Mouse (Mus musculus) ES-Bruce4 (cell line): ENCODE data around the gene Ipo13. TPM values are rescaled to one million over a fixed set of nuclear protein-coding genes. Genes with fewer than 3 reads are reported as not detected.

ENCODE experiments used
- H3K27ac ChIP-seq: 2 replicates; pipeline ENCODE4 v1.5.1; 2012; ENCODE audit warnings: low read length, inconsistent platforms; ENCODE audit not compliant: insufficient read depth
- H3K27me3 ChIP-seq: 2 replicates; pipeline ENCODE4 v1.6.1; 2012; ENCODE audit warnings: mild to moderate bottlenecking, low read length, inconsistent platforms; ENCODE audit not compliant: control insufficient read depth, poor library complexity, insufficient read depth, severe bottlenecking
- H3K36me3 ChIP-seq: 2 replicates; pipeline ENCODE4 v1.6.1; 2012; ENCODE audit warnings: inconsistent platforms, mild to moderate bottlenecking, low read length, moderate library complexity; ENCODE audit not compliant: control insufficient read depth, poor library complexity, insufficient read depth, severe bottlenecking
- H3K4me1 ChIP-seq: one replicate; pipeline ENCODE4 v1.8.1; 2011; ENCODE audit warnings: low read length; ENCODE audit not compliant: control insufficient read depth, insufficient read depth
- H3K4me3 ChIP-seq: 2 replicates; pipeline ENCODE4 v1.5.1; 2011; ENCODE audit warnings: low read depth, mild to moderate bottlenecking, low read length
- H3K9ac ChIP-seq: 2 replicates; pipeline ENCODE4 v1.6.1; 2012; ENCODE audit warnings: low read depth, mild to moderate bottlenecking, inconsistent platforms; ENCODE audit not compliant: poor library complexity, severe bottlenecking
- H3K9me3 ChIP-seq: replicated peaks from 2 replicates; pipeline ENCODE4 v1.6.1; 2012; ENCODE audit warnings: mild to moderate bottlenecking, low read length, inconsistent platforms; ENCODE audit not compliant: control insufficient read depth, poor library complexity, insufficient read depth, severe bottlenecking
- CTCF ChIP-seq: IDR thresholded peaks from one replicate; pipeline ENCODE4 v1.8.1; 2011; ENCODE audit warnings: low read depth, low read length
- EP300 ChIP-seq: IDR thresholded peaks from 2 replicates; pipeline ENCODE4 v1.6.1; 2011; ENCODE audit warnings: low read depth, low read length; ENCODE audit not compliant: insufficient read depth
- POLR2A ChIP-seq: IDR thresholded peaks from one replicate; pipeline ENCODE4 v1.8.1; 2011; ENCODE audit warnings: low read length; ENCODE audit not compliant: insufficient read depth
- polyA plus RNA-seq: library from polyadenylated mRNA; stranded (reverse); fragments of >200 nt; gene quantifications from 2 replicates; pipeline ENCODE4 v1.2.4, GENCODE M21; 2011; ENCODE audit warnings: low read depth; ENCODE audit not compliant: missing spikeins, insufficient read depth, insufficient read length

The Ipo13 gene
- polyA plus RNA-seq, 1 experiment, result 24.7 TPM

- Histone ChIP-seq H3K9me3 (no peaks in the 10 kb centered on the region), H3K9ac (no peak overlapping the region), H3K27me3 (no peaks in the 10 kb centered on the region), H3K4me3 (no peak overlapping the region), H3K4me1 (peaks cover 2% of the 10 kb centered on the region), H3K27ac (no peak overlapping the region), H3K36me3 (peaks cover 17% of the 10 kb centered on the region)
- TF ChIP-seq POLR2A, result no peak
- TF ChIP-seq EP300, result no peak
- TF ChIP-seq CTCF, result no peak
Observed at GRCm38 (mm10) chr4:117890031-117890430, 24.8 kb downstream of the Ipo13 start.

- H3K27me3 ChIP-seq, result no peaks in the 10 kb centered on the region
- H3K9ac ChIP-seq, result no peak overlapping the region
- H3K9me3 ChIP-seq, result no peaks in the 10 kb centered on the region
- H3K27ac ChIP-seq, result no peak overlapping the region
- TF ChIP-seq EP300 (no peak), POLR2A (no peak), CTCF (no peak)
- H3K4me3 ChIP-seq, result no peak overlapping the region
- peaks cover 2% of the 10 kb centered on the region for H3K4me1 ChIP-seq
- H3K36me3 ChIP-seq, result peaks cover 23% of the 10 kb centered on the region
Observed at GRCm38 (mm10) chr4:117889471-117889870, 25.3 kb downstream of the Ipo13 start.

GRCm38 (mm10) chr4:117887920-117888319 is 26.9 kb downstream of the Ipo13 start:
- no peaks in the 10 kb centered on the region for H3K27me3 ChIP-seq
- H3K9ac ChIP-seq, result no peak overlapping the region
- H3K27ac ChIP-seq, result no peak overlapping the region
- no peak overlapping the region for H3K4me3 ChIP-seq
- H3K4me1 ChIP-seq, result peaks cover 2% of the 10 kb centered on the region
- TF ChIP-seq EP300 (no peak), CTCF (no peak), POLR2A (no peak)
- H3K36me3 ChIP-seq, result peaks cover 23% of the 10 kb centered on the region
- no peaks in the 10 kb centered on the region for H3K9me3 ChIP-seq

GRCm38 (mm10) chr4:117887133-117887532 is 27.7 kb downstream of the Ipo13 start, which contains the start of gene Atp6v0b:
Atp6v0b (minus strand) TSS chr4:117887333.
- Histone ChIP-seq H3K4me1 (peaks cover 2% of the 10 kb centered on the region), H3K36me3 (peaks cover 23% of the 10 kb centered on the region), H3K27me3 (no peaks in the 10 kb centered on the region), H3K9ac (peak within 1 kb of the TSS; percentile 77), H3K4me3 (peak within 1 kb of the TSS; percentile 74), H3K9me3 (no peaks in the 10 kb centered on the region), H3K27ac (no peak within 1 kb of the TSS)
- TF ChIP-seq CTCF (no peak), POLR2A (peak; percentile 53)

GRCm38 (mm10) chr4:117886644-117887043 is 28.2 kb downstream of the Ipo13 start:
- TF ChIP-seq EP300, result no peak
- TF ChIP-seq POLR2A, result no peak
- no peak for TF ChIP-seq CTCF
- no peaks in the 10 kb centered on the region for H3K9me3 ChIP-seq
- H3K36me3 ChIP-seq, result peaks cover 23% of the 10 kb centered on the region
- H3K4me3 ChIP-seq, result peak overlapping the region; percentile 74
- no peaks in the 10 kb centered on the region for H3K27me3 ChIP-seq
- H3K9ac ChIP-seq, result peak overlapping the region; percentile 77
- peaks cover 2% of the 10 kb centered on the region for H3K4me1 ChIP-seq
- H3K27ac ChIP-seq, result no peak overlapping the region

- TF ChIP-seq CTCF (no peak), POLR2A (no peak), EP300 (no peak)
- no peaks in the 10 kb centered on the region for H3K9me3 ChIP-seq
- H3K27me3 ChIP-seq, result no peaks in the 10 kb centered on the region
- peaks cover under 1% of the 10 kb centered on the region for H3K4me1 ChIP-seq
- H3K36me3 ChIP-seq, result peaks cover 23% of the 10 kb centered on the region
- H3K9ac ChIP-seq, result 0 out of 2 replicates have a peak overlapping the region, but pooled peaks have one; percentile 77
- H3K27ac ChIP-seq, result no peak overlapping the region
- H3K4me3 ChIP-seq, result peak overlapping the region; percentile 74
Observed at GRCm38 (mm10) chr4:117885994-117886393, 28.8 kb downstream of the Ipo13 start.
